In the genomic region with DNA sequence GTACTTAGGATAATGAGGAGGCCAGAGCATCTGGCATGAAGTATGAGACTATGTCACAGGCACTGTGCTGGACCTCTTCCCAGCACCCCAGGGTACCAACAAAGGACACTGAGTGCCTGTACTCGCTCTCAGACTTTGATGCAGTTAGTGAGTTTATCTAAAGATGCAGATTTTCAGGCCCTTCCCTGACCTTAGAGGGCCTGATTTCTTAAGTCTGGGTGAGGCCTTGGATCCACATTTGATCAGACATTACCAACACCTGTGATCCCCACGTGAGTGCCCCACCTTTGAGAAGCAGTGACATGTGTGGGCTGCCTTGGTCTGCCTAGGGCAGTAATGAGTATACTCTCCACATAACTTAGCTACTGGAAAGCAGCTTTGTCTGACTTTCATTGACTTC, we compare ENCODE assay signal across 23 mouse cellular contexts.
"Had no signal": no experiment of that assay in that cellular context is flagged by ENCODE, and none has a peak within 500 bp of the region (broad histone marks: within the 10 kb centered on the region; RNA-seq: fewer than 3 reads in every experiment).

No protein-coding gene starts in this region.

- H3K4me1 ChIP-seq: heart, embryonic 13.5 days; heart, embryonic 15.5 days; hindbrain, embryonic 13.5 days; hindbrain, embryonic 15.5 days; kidney, embryonic 15.5 days; liver, embryonic 12.5 days had no signal

- DNase-seq: gastrocnemius, postnatal 14 days; gastrocnemius, postnatal 36 days; heart, adult 11 months; heart, adult 2 months; heart, postnatal 14 days; heart, postnatal 36 days; kidney, adult 11 months; kidney, adult 8-10 months; kidney, postnatal 14 days; layer of hippocampus, adult 9-11 months; layer of hippocampus, postnatal 36 days; left cerebral cortex, postnatal 4 days had no signal

- H3K27ac ChIP-seq: heart, adult 2 months; heart, embryonic 13.5 days; heart, embryonic 15.5 days; hindbrain, embryonic 13.5 days; hindbrain, embryonic 15.5 days; hindbrain, postnatal 0 days; kidney, embryonic 15.5 days; kidney, postnatal 0 days; limb, embryonic 13.5 days; limb, embryonic 15.5 days; liver, embryonic 12.5 days; liver, embryonic 14.5 days had no signal

- H3K4me3 ChIP-seq: heart, adult 2 months; heart, embryonic 13.5 days; heart, embryonic 15.5 days; hindbrain, embryonic 13.5 days; hindbrain, embryonic 15.5 days; kidney, embryonic 15.5 days; limb, embryonic 13.5 days; limb, embryonic 15.5 days; liver, embryonic 12.5 days had no signal

- H3K36me3 ChIP-seq: heart, embryonic 13.5 days; heart, embryonic 15.5 days; hindbrain, embryonic 13.5 days; hindbrain, embryonic 15.5 days; kidney, embryonic 15.5 days; limb, embryonic 13.5 days; limb, embryonic 15.5 days; liver, embryonic 12.5 days had no signal

- H3K27me3 ChIP-seq: heart, embryonic 13.5 days; heart, embryonic 15.5 days; hindbrain, embryonic 13.5 days; hindbrain, embryonic 15.5 days; kidney, embryonic 15.5 days; limb, embryonic 13.5 days; limb, embryonic 15.5 days; liver, embryonic 12.5 days had no signal
